In the genomic region with DNA sequence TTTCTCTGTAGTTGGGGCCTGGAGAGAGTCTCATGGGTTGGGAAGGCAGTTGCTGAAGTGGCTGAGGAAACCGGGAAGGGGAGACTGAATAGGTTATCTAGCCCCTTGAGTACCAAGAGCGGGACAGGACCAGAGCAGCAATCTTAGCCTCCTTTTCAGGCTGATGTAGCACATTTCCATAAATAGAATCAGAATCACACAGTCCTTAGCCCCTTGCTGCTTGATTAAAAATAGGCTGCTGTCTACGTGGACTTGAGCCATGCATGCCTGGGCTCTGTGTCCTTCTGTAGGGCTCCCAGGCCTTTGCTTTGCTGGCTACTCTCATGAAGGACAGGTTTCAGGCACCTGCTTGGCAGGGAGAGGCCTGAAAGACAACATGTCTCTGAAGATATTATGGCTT, we compare ENCODE assay signal across 9 mouse cellular contexts. TPM values are rescaled to one million over a fixed set of nuclear protein-coding genes. Genes with fewer than 3 reads are reported as not detected.
DNase-seq lines count a peak whose midpoint lies in the region; ATAC-seq and TF ChIP-seq lines count a peak whose summit lies in the region.
"Had no signal": no experiment of that assay in that cellular context is flagged by ENCODE, and none has a peak within 500 bp of the region (broad histone marks: within the 10 kb centered on the region; RNA-seq: fewer than 3 reads in every experiment).

No protein-coding gene starts in this region.

- DNase-seq in embryonic facial prominence, embryonic 10.5 days (ENCODE audit: low spot score) = no peak
- DNase-seq in brain, embryonic 14.5 days (ENCODE audit: low read depth) = peak; percentile 37
- DNase-seq in heart, adult 8-10 months (ENCODE audit: low spot score) = peak; percentile 52
- DNase-seq in heart, postnatal 4 days = peak; percentile 55
- no peak for DNase-seq in right cerebral cortex, postnatal 14 days
- DNase-seq in cerebellum, adult 11-12 months = no peak

- peak overlapping the region; percentile 41; the same call in 1 of the 2 replicates for H3K27ac ChIP-seq in embryonic facial prominence, embryonic 12.5 days
- H3K27ac ChIP-seq in embryonic facial prominence, embryonic 10.5 days (replicated peaks) = no peak overlapping the region
- H3K27ac ChIP-seq: intestine, embryonic 15.5 days had no signal

- H3K4me2 ChIP-seq in embryonic facial prominence, embryonic 12.5 days (replicated peaks) = no peak overlapping the region
- H3K4me2 ChIP-seq: intestine, embryonic 15.5 days had no signal

- no peak for TF ChIP-seq CTCF in brain, embryonic 14.5 days (IDR thresholded peaks at IDR 0.05; ENCODE audit: borderline replicate concordance, extremely low read depth, insufficient read depth, insufficient read length)

- no peaks in the 10 kb centered on the region for H3K36me3 ChIP-seq in embryonic facial prominence, embryonic 12.5 days
- H3K36me3 ChIP-seq in embryonic facial prominence, embryonic 10.5 days (replicated peaks) = no peaks in the 10 kb centered on the region
- H3K36me3 ChIP-seq: intestine, embryonic 15.5 days had no signal

- no peak overlapping the region for H3K9ac ChIP-seq in embryonic facial prominence, embryonic 12.5 days
- H3K9ac ChIP-seq: intestine, embryonic 15.5 days had no signal

- no peaks in the 10 kb centered on the region for H3K27me3 ChIP-seq in embryonic facial prominence, embryonic 12.5 days
- no peaks in the 10 kb centered on the region for H3K27me3 ChIP-seq in embryonic facial prominence, embryonic 10.5 days (replicated peaks; ENCODE audit: low read depth, poor library complexity, severe bottlenecking)
- H3K27me3 ChIP-seq: intestine, embryonic 15.5 days had no signal

- H3K4me1 ChIP-seq in embryonic facial prominence, embryonic 12.5 days = peaks cover 33% of the 10 kb centered on the region
- peaks cover 41% of the 10 kb centered on the region for H3K4me1 ChIP-seq in embryonic facial prominence, embryonic 10.5 days

- H3K9me3 ChIP-seq in embryonic facial prominence, embryonic 12.5 days = no peaks in the 10 kb centered on the region
- no peaks in the 10 kb centered on the region for H3K9me3 ChIP-seq in embryonic facial prominence, embryonic 10.5 days
- H3K9me3 ChIP-seq: intestine, embryonic 15.5 days had no signal

- ATAC-seq in embryonic facial prominence, embryonic 12.5 days (ENCODE audit: insufficient number of reproducible peaks, insufficient read depth, low FRiP score, low TSS enrichment) = no peak
- ATAC-seq in inflammation-experienced regulatory T-cells, adult 6 months = no peak
- ATAC-seq: intestine, embryonic 15.5 days had no signal

- TF ChIP-seq POLR2A in brain, embryonic 14.5 days (IDR thresholded peaks at IDR 0.05; ENCODE audit: borderline replicate concordance, extremely low read depth, insufficient read depth, insufficient read length, poor library complexity, severe bottlenecking) = no peak

- no peak overlapping the region for H3K4me3 ChIP-seq in embryonic facial prominence, embryonic 12.5 days
- H3K4me3 ChIP-seq in embryonic facial prominence, embryonic 10.5 days = no peak overlapping the region
- H3K4me3 ChIP-seq: intestine, embryonic 15.5 days had no signal

- WGBS in embryonic facial prominence, embryonic 12.5 days = 74% methylated on average over 3 of the region's 3 CpGs
- WGBS in embryonic facial prominence, embryonic 10.5 days = 69% methylated on average over 3 of the region's 3 CpGs

RNA-seq across cellular contexts. Expression of a gene that starts 44.8 kb away (rescaled TPM):
- 66.3 and 66.8 TPM in 2 replicates for polyA plus RNA-seq in embryonic facial prominence, embryonic 12.5 days (2016; fragmentation: Nextera tagmentation; extraction: Ambion mirVana)
- polyA plus RNA-seq in embryonic facial prominence, embryonic 10.5 days (2016; fragmentation: Nextera tagmentation; extraction: Ambion mirVana) = 37.2 and 41.6 TPM in 2 replicates
- 137 and 141 TPM in 2 replicates for polyA plus RNA-seq in brain, embryonic 14.5 days (2012; rRNA removed)
- total RNA-seq in heart, adult 8-10 months (2022) = 10 to 100 TPM; 48.1 to 60.7 (median 56.2) TPM
- total RNA-seq in heart, postnatal 4 days (2021) = 100 to 1,000 TPM in 1 of 2 experiments, 10 to 100 TPM in 1; 90.6 to 101 TPM
- polyA plus RNA-seq in inflammation-experienced regulatory T-cells, adult 6 months (2017; shearing (Covaris generic)) = under 1 TPM in 2 of 3 experiments, not detected in 1; 0.05 to 0.43 TPM

Comparison
In these comparisons a context has a peak if more than half of its experiments do, and no peak if none do; other contexts are left out.
1. DNase-seq: peak in brain, embryonic 14.5 days (single experiment), heart, adult 8-10 months (single experiment) and heart, postnatal 4 days (single experiment); none in embryonic facial prominence, embryonic 10.5 days (single experiment), right cerebral cortex, postnatal 14 days (single experiment) and cerebellum, adult 11-12 months (single experiment).
2. RNA of a gene that starts 44.8 kb away (polyA plus RNA-seq): 137 to 141 TPM in brain, embryonic 14.5 days, 66.3 to 66.8 TPM in embryonic facial prominence, embryonic 12.5 days and 37.2 to 41.6 TPM in embryonic facial prominence, embryonic 10.5 days; 0.05 to 0.43 TPM in inflammation-experienced regulatory T-cells, adult 6 months; every median in the first group is over 10 times any median in the second.